Mouse (Mus musculus) urinary bladder, postnatal 36 days (tissue): ENCODE measurements around the gene Tyk2.
A peak's percentile ranks its signal among the peaks of the same experiment; 100 is the strongest.

Experiments used
- DNase-seq, 2 experiments: peaks; one replicate each; pipeline ENCODE4 v3.0.0; 2022; ENCODE audit warnings: low spot score in 2 of 2, mixed read lengths in 1 of 2

The Tyk2 gene

GRCm38 (mm10) chr9:21149654-21150419, 18.8 kb upstream of the Tyk2 start, which contains the start of gene Cdc37:
Gene Cdc37 (minus strand): TSS chr9:21149982.
- DNase-seq = peak; percentile 90 to 92

- no peak for DNase-seq
Observed at GRCm38 (mm10) chr9:21149077-21149653, 18.1 kb upstream of the Tyk2 start.

GRCm38 (mm10) chr9:21148427-21148826, 17.4 kb upstream of the Tyk2 start:
- no peak for DNase-seq

DNA sequence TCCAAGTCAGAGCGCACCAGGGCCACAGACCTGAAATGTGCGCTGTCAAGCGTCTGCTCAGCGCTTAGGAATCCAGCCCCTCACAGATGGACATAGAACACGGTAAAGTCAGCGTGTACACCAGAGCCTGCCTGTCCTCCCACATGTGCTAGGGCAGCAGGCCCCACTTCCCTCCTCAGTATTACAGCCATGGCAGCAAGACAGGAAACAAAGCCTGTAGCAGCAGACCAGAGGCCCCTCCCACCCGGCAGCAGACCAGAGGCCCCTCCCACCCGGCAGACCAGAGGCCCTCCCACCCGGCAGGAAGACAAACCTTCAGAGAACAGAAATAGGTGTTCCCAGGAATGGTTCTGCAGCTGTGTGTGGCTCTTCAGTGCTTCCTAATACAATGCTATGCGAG, 15.7 kb upstream of the Tyk2 start:
- no peak for DNase-seq

- no peak for DNase-seq
Observed at GRCm38 (mm10) chr9:21145431-21145830, 14.4 kb upstream of the Tyk2 start.

DNA sequence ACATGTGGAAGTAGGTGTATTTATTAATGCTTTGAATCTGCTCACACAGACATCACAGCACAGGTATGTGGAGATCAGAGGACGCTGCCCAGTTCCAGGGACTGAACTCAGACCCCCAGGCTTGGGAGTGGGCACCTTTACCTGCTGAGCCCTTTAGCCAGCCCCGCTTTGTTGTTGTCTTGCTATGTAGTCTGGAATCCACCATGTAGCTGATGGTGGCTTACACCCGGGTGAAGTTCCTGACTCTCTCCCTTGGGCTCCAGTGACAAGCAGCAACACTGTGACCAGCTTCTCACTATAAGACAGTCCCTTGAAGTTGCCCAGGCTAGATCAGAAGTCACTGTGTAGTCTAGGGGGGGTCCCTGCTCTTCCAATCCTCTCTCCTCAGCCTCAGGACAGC, 13.3 kb upstream of the Tyk2 start:
- DNase-seq = no peak

GRCm38 (mm10) chr9:21141922-21142321, 10.9 kb upstream of the Tyk2 start:
- no peak for DNase-seq

GRCm38 (mm10) chr9:21138386-21138785, 7.3 kb upstream of the Tyk2 start:
- DNase-seq = no peak

- peak; percentile 32 to 38 for DNase-seq
Observed at GRCm38 (mm10) chr9:21137229-21137628, 6.2 kb upstream of the Tyk2 start.

GRCm38 (mm10) chr9:21136401-21136800, 5.4 kb upstream of the Tyk2 start:
- no peak for DNase-seq

DNA sequence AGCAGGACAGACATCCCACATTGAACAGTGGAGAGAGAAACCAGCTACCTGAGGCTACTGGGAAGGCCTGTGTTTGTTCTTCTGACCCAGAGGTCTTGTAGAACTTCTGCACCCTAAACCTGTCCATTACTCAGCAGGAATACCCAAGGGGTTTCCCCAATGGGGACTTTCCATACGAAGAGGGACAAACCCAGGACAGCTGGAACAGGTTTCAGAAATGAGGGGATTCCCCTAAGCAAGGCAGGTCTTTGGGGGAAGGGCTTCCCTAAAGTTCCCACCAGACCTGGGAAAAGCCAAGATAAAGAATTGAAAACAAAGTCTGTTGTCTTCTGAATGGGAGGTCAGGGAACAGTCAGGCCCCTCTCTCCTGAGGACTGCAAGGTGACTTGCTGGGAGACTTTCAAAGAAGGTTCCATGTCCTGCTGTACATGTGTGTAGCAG, 4.9 kb upstream of the Tyk2 start:
- no peak for DNase-seq

- no peak for DNase-seq
Observed at GRCm38 (mm10) chr9:21135329-21135890, 4.4 kb upstream of the Tyk2 start.

GRCm38 (mm10) chr9:21134595-21135328, 3.7 kb upstream of the Tyk2 start:
- peak in 1 of 2 experiments; percentile 59 for DNase-seq

GRCm38 (mm10) chr9:21133064-21133707, 2.1 kb upstream of the Tyk2 start:
- no peak for DNase-seq

- no peak for DNase-seq
Observed at GRCm38 (mm10) chr9:21132102-21132775, 1.2 kb upstream of the Tyk2 start.

GRCm38 (mm10) chr9:21126259-21126627, 4.8 kb downstream of the Tyk2 start:
- no peak for DNase-seq

DNA sequence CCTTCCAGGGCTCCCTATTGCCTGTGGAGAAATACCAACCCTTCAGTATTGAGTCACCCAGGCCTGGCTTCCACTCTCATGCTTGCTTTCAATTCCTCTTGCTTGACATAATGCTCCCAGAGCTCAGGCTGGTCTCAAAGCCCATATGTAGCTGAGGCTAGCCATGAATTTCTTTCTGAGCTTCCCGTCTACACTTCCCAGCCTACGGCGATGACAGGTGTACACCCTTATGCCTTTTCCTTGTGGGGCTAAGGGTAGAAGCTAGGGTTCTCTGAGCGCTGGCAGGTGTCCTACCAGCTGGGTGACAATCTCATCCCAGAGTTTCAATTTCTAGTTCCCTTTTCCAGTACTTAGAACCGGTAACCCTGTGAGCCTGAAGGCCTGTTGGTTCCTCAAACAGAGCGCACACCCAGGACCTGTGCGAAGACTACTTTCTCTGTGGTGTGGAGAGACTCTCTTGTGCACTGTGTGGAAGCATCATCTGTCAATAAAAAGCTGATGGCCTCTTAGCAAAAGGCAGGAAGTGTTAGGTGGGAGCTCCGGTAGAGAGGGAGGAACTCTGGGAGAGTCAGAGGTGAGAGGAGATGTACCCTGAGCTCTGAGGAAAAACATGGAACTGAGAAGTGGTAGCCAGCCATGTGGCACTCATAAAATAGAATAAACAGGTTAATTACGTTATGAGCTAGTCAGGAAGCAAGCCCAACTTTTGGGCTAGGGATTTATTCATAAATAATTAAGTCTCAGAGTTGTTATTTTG, 5.4 kb downstream of the Tyk2 start:
- DNase-seq = no peak

GRCm38 (mm10) chr9:21124837-21125236, 6.2 kb downstream of the Tyk2 start:
- DNase-seq = no peak

- no peak for DNase-seq
Observed at GRCm38 (mm10) chr9:21121483-21121882, 9.6 kb downstream of the Tyk2 start.

DNA sequence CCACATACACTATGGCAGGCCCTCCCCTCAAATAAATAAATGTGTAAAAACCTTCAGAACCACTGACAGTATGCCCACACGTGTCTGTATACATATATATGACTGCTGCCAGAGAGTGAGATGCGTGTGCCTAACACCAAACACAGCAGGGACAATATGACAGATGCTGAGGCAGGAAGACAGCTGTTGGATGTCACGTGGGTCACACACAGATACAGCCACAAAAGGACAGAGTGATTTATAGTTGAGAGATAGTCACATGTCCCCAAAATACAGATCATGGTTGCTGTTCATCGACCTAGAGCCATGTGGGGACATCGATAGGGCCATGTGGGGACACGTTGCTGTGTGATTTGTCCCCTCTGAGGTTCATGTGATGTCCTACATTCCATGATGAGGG, 14.0 kb downstream of the Tyk2 start:
- DNase-seq = no peak

DNA sequence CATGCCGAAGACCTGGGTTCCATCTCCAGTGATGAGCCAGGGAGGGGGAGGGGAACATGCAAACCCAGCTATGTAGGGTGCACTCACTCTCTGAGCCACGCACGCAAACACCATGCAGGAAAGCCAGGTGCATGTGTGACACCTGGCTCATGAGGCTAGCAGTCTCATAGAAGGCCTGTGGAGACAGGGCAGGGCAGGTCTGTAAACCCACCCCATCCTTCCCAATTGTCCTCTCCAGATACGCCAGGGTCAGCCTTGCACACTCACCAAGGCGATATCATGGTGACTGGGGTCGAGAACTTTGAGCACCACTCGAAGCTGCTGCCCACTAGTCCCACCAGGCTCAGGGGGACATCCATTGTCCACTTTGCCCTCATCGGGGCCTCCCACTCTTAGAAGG, 15.9 kb downstream of the Tyk2 start:
- DNase-seq = no peak
